Mouse (Mus musculus) limb, embryonic 11.5 days (tissue): Measurements from ENCODE around the gene Plvap. TPM values are rescaled to one million over a fixed set of nuclear protein-coding genes. Genes with fewer than 3 reads are reported as not detected.

Experiments
- ATAC-seq: fragments of 200-750 bp; cut with Nextera tagmentation; 2 replicates; pipeline ENCODE4 v1.8.0; 2017; ENCODE audit warnings: low read depth; ENCODE audit not compliant: insufficient number of reproducible peaks, low FRiP score, low TSS enrichment
- DNase-seq: peaks from one replicate; pipeline ENCODE4 v3.0.0-alpha.2; 2015; ENCODE audit warnings: low spot score
- H3K27ac ChIP-seq: fragments of 300-500 bp; sonication (generic); replicated peaks from 2 replicates; pipeline ENCODE4 v1.5.1; 2014; ENCODE audit warnings: low read depth, mild to moderate bottlenecking, low read length
- H3K27me3 ChIP-seq: fragments of 300-500 bp; sonication (generic); 2 replicates; pipeline ENCODE4 v1.6.1; 2014; ENCODE audit warnings: mild to moderate bottlenecking, low read length, mixed read lengths; ENCODE audit not compliant: control insufficient read depth, insufficient read depth
- H3K36me3 ChIP-seq: fragments of 300-500 bp; sonication (generic); 2 replicates; pipeline ENCODE4 v1.6.1; 2014; ENCODE audit warnings: mild to moderate bottlenecking, low read length, moderate library complexity, mixed read lengths; ENCODE audit not compliant: control insufficient read depth, insufficient read depth
- H3K4me1 ChIP-seq: fragments of 300-500 bp; sonication (generic); 2 replicates; pipeline ENCODE4 v1.6.1; 2014; ENCODE audit warnings: low read length, mixed read lengths; ENCODE audit not compliant: control insufficient read depth, insufficient read depth
- H3K4me2 ChIP-seq: fragments of 300-500 bp; sonication (generic); 2 replicates; pipeline ENCODE4 v1.6.1; 2014; ENCODE audit warnings: low read depth, mild to moderate bottlenecking, moderate library complexity; ENCODE audit not compliant: severe bottlenecking
- H3K4me3 ChIP-seq: fragments of 300-500 bp; sonication (generic); 2 replicates; pipeline ENCODE4 v1.5.1; 2014; ENCODE audit warnings: low read depth, low read length
- H3K9ac ChIP-seq: fragments of 300-500 bp; sonication (generic); 2 replicates; pipeline ENCODE4 v1.6.1; 2014; ENCODE audit warnings: mild to moderate bottlenecking, low read length
- H3K9me3 ChIP-seq: fragments of 300-500 bp; sonication (generic); 2 replicates; pipeline ENCODE4 v1.6.1; 2016; ENCODE audit warnings: low read length; ENCODE audit not compliant: control insufficient read depth
- WGBS: fragments of 180-500 bp; shearing (Covaris S2); extraction: QIAGEN DNeasy Blood & Tissue Kit; methylation state at CpG from one replicate; pipeline ENCODE4 v1.1.7; 2014; 5-methylcytosine and 5-hydroxymethylcytosine counted together
- polyA plus RNA-seq: library from polyadenylated mRNA; unstranded; fragments of >200 nt; fragmentation: Nextera tagmentation; extraction: Ambion mirVana; gene quantifications from 2 replicates; pipeline ENCODE4 v1.2.1, GENCODE M21; 2014

Gene Plvap
- polyA plus RNA-seq, 1 experiment from 2014 or later = 58.2 TPM

DNA sequence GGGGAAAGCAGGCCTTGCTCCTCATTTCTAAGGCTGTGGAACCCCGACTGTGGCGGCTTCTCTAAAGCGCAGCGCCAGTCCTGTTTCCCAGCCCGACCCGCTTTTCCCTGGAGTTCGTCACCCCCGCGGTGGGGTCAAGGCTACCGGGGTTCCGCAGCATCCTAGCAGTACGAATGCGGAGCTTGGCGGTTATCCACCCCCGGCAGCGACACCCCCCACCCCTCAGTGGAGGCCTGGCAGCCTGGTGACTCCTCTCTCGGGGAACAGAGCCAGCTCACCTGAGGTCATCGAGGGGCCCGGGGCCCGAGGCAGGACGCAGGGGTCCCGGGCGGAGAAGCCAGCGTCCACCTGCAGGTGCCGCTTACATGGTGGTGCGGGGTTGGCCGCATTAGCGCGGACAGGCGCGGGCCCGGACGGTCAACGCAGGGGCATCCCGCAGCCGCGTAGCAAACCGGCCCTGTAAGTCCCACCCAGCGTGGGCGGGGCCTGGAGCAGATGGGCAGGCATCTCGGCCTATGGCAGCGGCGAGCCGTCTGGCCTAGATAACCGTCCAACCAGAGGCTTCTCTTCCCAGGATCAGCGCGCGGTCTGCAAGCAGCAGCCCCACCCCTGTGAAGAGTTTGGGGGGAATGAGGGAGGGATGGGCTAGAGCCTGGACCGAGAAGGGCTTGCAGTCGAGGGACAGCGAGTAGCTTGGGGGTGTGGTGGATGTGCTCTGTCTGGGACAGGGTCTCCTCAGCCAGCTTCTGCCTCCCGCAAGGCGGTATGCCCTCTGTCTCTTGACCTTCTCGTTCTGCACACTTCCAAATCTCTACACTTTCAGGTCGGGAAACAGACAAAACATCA is 48.1 kb downstream of the Plvap start, which contains the start of gene Abhd8:
TSS of gene Abhd8 (minus strand) at position 468 of the 846 bp plus-strand sequence.
- Histone ChIP-seq H3K4me3 (peak within 1 kb of the TSS; percentile 85), H3K27ac (no peak within 1 kb of the TSS), H3K4me2 (peak within 1 kb of the TSS; percentile 90), H3K36me3 (peaks cover 8% of the 10 kb centered on the region; the same call in 1 of the 2 replicates), H3K27me3 (peaks cover 3% of the 10 kb centered on the region; the same call in 1 of the 2 replicates), H3K4me1 (peaks cover 14% of the 10 kb centered on the region), H3K9me3 (no peaks in the 10 kb centered on the region), H3K9ac (peak within 1 kb of the TSS; percentile 77)
- DNase-seq (peak; percentile 98), ATAC-seq (peak; percentile 81)
- WGBS = under 1% methylated on average over 54 of the region's 55 CpGs

DNA sequence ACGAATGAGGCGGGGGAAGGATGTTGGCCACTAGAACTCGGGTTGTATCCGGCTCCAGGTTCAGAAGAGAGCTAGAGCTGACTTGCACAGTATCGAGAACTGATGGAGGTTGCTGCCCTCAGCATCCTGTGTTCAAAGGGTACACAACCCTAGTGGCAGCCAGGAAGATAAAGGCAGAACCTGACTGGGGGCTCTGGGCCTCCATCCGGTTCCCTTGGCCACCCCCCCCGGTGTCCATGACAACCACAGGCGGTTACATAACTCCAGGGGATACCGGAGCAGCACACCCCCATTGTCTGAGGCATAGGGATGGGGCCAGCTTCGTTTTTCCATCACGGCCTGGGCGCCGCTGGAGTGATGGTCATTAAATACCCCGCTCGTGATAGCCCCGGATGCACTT is 48.8 kb downstream of the Plvap start:
- no peak overlapping the region for H3K27ac ChIP-seq
- ATAC-seq = no peak

DNA sequence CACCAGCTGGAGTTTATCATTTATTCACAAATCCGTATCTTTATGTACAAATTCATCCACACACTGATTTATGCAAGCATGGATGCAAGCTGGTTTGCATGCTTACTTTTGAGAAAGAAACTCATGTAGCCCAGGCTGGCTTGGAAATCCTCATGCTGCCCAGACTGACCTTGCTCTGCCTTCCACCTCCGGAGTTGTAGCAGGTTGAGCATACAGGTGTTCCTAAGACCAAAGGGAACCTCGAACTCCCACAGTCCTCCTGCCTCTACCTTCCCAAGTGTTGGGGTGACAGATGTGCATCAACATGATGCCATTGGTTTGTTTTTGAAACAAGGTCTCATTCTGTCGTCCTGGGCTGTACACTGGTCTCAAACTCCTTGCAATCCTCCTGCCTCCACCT is 49.4 kb downstream of the Plvap start:
- no peak for DNase-seq
- no peak overlapping the region for H3K27ac ChIP-seq
- peaks cover 14% of the 10 kb centered on the region for H3K4me1 ChIP-seq
- peaks cover 3% of the 10 kb centered on the region; the same call in 1 of the 2 replicates for H3K27me3 ChIP-seq
- WGBS = 62% methylated on average over 4 of the region's 4 CpGs
- H3K36me3 ChIP-seq = peaks cover 8% of the 10 kb centered on the region; the same call in 1 of the 2 replicates
- peak overlapping the region; percentile 90 for H3K4me2 ChIP-seq
- no peak for ATAC-seq
- H3K9ac ChIP-seq = no peak overlapping the region
- 0 out of 2 replicates have a peak overlapping the region, but pooled peaks have one; percentile 85 for H3K4me3 ChIP-seq
- no peaks in the 10 kb centered on the region for H3K9me3 ChIP-seq

More for the DNA sequence above, 48.8 kb downstream of the Plvap start:
- Histone ChIP-seq H3K9ac (peak overlapping the region; percentile 77), H3K4me1 (peaks cover 14% of the 10 kb centered on the region), H3K4me2 (peak overlapping the region; percentile 90), H3K4me3 (peak overlapping the region; percentile 85), H3K27me3 (peaks cover 3% of the 10 kb centered on the region; the same call in 1 of the 2 replicates), H3K9me3 (no peaks in the 10 kb centered on the region), H3K36me3 (peaks cover 8% of the 10 kb centered on the region; the same call in 1 of the 2 replicates)
- DNase-seq = peak; percentile 61
- WGBS = 6% methylated on average over 16 of the region's 16 CpGs

DNA sequence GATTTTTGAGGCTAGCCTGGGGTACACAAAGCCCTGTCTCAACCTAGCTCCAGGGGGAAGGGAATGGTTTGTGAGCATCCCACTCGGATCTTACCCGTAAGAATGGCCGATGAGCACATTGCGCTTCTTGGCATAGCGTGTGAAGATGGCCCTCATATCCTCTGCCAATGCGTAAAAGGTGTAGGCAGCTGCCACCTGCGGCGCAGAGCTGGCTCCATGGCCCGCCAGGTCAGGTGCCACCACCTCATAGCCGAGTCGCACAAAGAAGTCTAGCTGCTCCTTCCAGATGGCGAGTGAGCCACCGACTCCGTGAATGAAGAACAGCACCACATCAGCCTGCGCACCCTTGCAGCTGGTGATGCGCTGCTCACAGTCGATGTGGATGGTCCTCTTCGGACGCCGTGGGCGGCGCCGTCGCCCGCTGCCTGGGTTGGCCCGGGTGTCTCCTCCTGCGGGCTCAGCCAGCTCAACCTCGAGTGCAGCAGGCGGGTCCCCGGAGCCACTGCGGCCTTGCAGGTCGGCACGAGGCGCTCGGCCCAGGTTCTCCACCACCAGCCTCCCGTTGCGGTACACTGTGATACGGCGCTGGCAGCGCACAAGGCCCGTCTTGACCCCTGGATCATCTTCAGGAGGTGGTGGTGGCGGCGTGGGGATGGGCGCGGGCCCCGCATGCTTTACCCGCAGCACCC is 50.3 kb downstream of the Plvap start:
- WGBS = 77% methylated on average over 47 of the region's 47 CpGs

DNA sequence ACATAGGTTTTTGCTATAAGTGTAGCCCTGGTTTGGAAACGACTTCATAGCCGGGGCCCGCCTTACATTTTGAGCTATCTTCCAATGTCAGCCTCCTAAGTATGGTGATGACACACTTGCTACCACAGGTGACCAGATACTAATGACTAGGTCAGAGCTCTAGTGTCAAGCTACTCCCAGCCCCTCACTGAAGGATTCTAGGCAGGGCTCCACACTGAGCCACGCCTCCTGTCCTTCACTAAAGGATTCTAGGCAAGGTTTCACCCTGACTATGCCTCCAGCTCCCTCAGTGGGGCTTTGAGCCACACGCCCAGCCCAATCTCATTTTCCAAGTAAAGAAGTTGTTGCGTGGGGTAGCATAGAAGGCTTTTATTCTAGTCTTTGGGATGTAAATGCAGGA is 50.8 kb downstream of the Plvap start:
- ATAC-seq (no peak), DNase-seq (no peak)
- H3K27ac ChIP-seq = no peak overlapping the region
- no peak overlapping the region for H3K9ac ChIP-seq
- peaks cover 3% of the 10 kb centered on the region; the same call in 1 of the 2 replicates for H3K27me3 ChIP-seq
- WGBS = 92% methylated on average over 6 of the region's 6 CpGs
- H3K9me3 ChIP-seq = no peaks in the 10 kb centered on the region
- H3K4me1 ChIP-seq = peaks cover 14% of the 10 kb centered on the region
- H3K4me2 ChIP-seq = no peak overlapping the region
- no peak overlapping the region for H3K4me3 ChIP-seq
- H3K36me3 ChIP-seq = peaks cover 8% of the 10 kb centered on the region; the same call in 1 of the 2 replicates

More for the DNA sequence above, 50.3 kb downstream of the Plvap start:
- Histone ChIP-seq H3K27me3 (peaks cover 3% of the 10 kb centered on the region; the same call in 1 of the 2 replicates), H3K4me1 (peaks cover 14% of the 10 kb centered on the region), H3K27ac (no peak overlapping the region), H3K36me3 (peaks cover 8% of the 10 kb centered on the region; the same call in 1 of the 2 replicates), H3K9me3 (no peaks in the 10 kb centered on the region), H3K9ac (no peak overlapping the region), H3K4me2 (no peak overlapping the region), H3K4me3 (no peak overlapping the region)
- ATAC-seq = no peak
- DNase-seq = no peak

DNA sequence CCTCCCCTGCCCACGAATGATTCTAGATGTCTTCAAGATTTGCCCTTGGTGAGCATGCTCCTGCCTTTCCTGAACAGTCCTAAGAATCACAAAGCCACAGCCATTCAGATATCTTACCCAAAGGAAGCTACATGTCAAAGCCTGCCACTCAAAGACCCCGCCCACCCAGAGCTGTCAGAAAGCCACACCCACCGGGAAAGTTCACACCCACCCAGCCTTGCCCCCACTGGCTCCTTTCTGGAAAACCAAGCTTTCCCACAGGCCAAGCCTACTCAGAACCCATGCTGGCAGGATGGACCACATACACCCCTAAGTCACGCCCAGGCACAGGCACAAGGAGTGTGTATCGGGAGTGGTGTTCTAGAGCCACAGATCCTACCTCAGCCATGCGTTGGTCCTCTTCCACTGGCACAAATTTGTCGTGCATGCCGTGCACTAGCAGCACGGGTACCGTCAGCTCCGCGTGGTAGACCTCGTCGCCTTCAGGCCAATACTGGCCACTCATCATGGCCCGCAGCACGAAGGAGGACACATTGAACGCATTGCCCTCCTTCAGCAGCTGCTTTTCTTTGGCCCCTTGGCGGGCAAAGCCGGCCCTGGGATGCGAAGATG is 53.8 kb downstream of the Plvap start:
- peaks cover 4% of the 10 kb centered on the region for H3K4me1 ChIP-seq
- no peak overlapping the region for H3K4me2 ChIP-seq
- H3K9me3 ChIP-seq = no peaks in the 10 kb centered on the region
- H3K36me3 ChIP-seq = peaks cover 8% of the 10 kb centered on the region; the same call in 1 of the 2 replicates
- no peak overlapping the region for H3K27ac ChIP-seq
- no peak overlapping the region for H3K9ac ChIP-seq
- H3K27me3 ChIP-seq = peaks cover 3% of the 10 kb centered on the region; the same call in 1 of the 2 replicates
- 84% methylated on average over 20 of the region's 20 CpGs for WGBS
- DNase-seq = no peak
- H3K4me3 ChIP-seq = no peak overlapping the region
- ATAC-seq = no peak

DNA sequence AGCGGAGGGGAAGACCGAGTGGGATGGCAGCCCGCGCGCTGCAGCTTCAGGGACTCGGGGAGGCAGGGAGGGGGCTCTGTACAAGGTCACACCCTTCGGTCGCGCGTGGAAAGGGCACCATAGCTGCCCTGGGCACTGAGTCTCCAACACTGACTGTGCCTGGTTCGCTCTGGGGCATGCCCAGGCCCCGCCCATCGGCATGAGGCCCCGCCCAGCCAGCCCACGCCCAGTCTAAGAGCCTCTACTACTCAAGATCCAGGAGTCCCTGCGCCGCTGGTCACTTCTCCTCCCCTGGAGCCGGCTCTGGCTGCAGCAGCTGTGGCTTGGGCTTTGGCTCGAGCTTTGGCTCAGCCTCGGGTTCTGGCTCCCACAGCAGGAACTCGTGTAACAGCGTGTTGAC is 54.6 kb downstream of the Plvap start:
- Histone ChIP-seq H3K4me1 (no peaks in the 10 kb centered on the region), H3K9ac (no peak overlapping the region), H3K36me3 (peaks cover 8% of the 10 kb centered on the region; the same call in 1 of the 2 replicates), H3K27me3 (no peaks in the 10 kb centered on the region), H3K9me3 (no peaks in the 10 kb centered on the region), H3K27ac (no peak overlapping the region), H3K4me3 (no peak overlapping the region), H3K4me2 (no peak overlapping the region)
- WGBS = 33% methylated on average over 22 of the region's 22 CpGs
- no peak for ATAC-seq
- DNase-seq = no peak

DNA sequence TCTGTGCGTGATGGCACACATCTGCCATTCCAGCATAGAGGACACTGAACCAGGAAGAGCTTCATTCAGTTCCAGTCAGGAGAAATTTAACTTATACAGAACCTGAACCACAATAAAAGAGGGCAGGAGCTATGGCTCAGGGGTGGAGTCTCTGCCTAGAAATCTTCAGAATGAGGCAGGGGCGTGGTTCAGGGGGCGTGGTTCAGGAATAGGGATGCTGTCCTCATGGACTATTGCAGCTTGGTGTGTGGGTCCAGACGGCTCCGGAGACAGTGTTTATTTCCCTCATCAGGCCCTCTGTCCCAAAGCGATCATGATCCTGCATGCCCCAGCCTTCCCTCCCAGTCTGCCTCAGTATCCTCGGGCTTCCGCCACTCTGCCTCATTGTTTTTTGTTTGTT is 56.9 kb downstream of the Plvap start:
- no peaks in the 10 kb centered on the region for H3K9me3 ChIP-seq
- no peak overlapping the region for H3K4me3 ChIP-seq
- H3K27ac ChIP-seq = no peak overlapping the region
- H3K4me2 ChIP-seq = no peak overlapping the region
- H3K9ac ChIP-seq = no peak overlapping the region
- H3K27me3 ChIP-seq = no peaks in the 10 kb centered on the region
- peaks cover 2% of the 10 kb centered on the region; the same call in 1 of the 2 replicates for H3K36me3 ChIP-seq
- peak; percentile 14 for DNase-seq
- ATAC-seq = no peak
- WGBS = 77% methylated on average over 8 of the region's 8 CpGs
- H3K4me1 ChIP-seq = no peaks in the 10 kb centered on the region
